Mouse (Mus musculus): ENCODE measurements around the gene Gm13889. TPM values are rescaled to one million over a fixed set of nuclear protein-coding genes. Genes with fewer than 3 reads are reported as not detected.

The Gm13889 gene
- total RNA-seq, 2 experiments from 2014 or later, result 42.4 to 63.0 TPM

DNA sequence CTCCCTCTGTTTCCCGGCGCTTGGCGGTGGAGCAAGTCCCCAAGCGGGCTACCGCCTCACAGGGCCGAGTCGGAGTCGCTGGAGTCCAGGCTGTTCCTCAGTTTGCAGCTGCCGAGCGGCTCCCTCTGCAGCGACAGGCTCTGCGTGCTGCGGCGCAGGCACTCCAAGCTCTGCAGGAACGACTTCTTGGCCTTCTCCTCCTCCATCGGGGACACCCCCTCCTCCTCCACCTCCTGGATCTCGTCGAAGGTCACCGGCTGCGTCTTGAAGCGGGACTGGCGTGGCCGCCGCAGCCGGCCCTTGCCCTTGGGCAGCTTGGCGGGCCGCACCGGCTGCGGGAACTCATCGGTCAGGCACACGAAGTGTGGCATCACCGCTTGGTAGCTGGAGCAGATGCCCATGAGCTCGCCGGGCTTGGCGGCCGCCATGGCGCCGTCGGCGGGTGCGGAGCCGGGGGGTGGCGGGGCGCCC is 635 bp downstream of the Gm13889 start:
- DNase-seq (ENCODE audit: extremely low spot score in 1 of 2, low spot score in 2 of 2), result peak; percentile 56 to 67
- intact Hi-C loops (cut with DNase I), result loop anchor here (2.0 kb wide), 2 partner anchors 42 to 84 kb away; no protein-coding TSS in a partner anchor
- H3K4me3 ChIP-seq, result peak overlapping the region; percentile 84
- H3K27ac ChIP-seq, result peak overlapping the region; percentile 93
- no peak for TF ChIP-seq CTCF (IDR thresholded peaks at IDR 0.05)

- intact Hi-C loops (cut with DNase I), result loop anchor here (2.0 kb wide), 3 partner anchors 27 to 83 kb away; no protein-coding TSS in a partner anchor
- no peak for TF ChIP-seq CTCF (IDR thresholded peaks at IDR 0.05)
- Histone ChIP-seq H3K27ac (peak overlapping the region; percentile 93), H3K4me3 (peak overlapping the region; percentile 84)
- no peak for DNase-seq (ENCODE audit: extremely low spot score in 1 of 2, low spot score in 2 of 2)
Observed at GRCm38 (mm10) chr2:93955886-93956285, 1.1 kb downstream of the Gm13889 start.

- Histone ChIP-seq H3K4me3 (peak overlapping the region; percentile 84), H3K27ac (peak overlapping the region; percentile 93)
- intact Hi-C loops (cut with DNase I), result loop anchor here (2.0 kb wide), 1 partner anchor 26 kb away; no protein-coding TSS in a partner anchor
- DNase-seq (ENCODE audit: extremely low spot score in 1 of 2, low spot score in 2 of 2), result peak; percentile 49 to 53
- TF ChIP-seq CTCF (IDR thresholded peaks at IDR 0.05), result no peak
Observed at GRCm38 (mm10) chr2:93954781-93955578, 2.0 kb downstream of the Gm13889 start.

GRCm38 (mm10) chr2:93953726-93954125 is 3.3 kb downstream of the Gm13889 start:
- H3K4me3 ChIP-seq, result no peak overlapping the region
- DNase-seq (ENCODE audit: extremely low spot score in 1 of 2, low spot score in 2 of 2), result no peak
- TF ChIP-seq CTCF (IDR thresholded peaks at IDR 0.05), result no peak
- peak overlapping the region; percentile 44; the same call in 1 of the 2 replicates for H3K27ac ChIP-seq
- intact Hi-C loops (cut with DNase I), result loop anchor here (2.0 kb wide), 1 partner anchor 25 kb away; no protein-coding TSS in a partner anchor

GRCm38 (mm10) chr2:93946976-93947375 is 10.0 kb downstream of the Gm13889 start:
- DNase-seq (ENCODE audit: extremely low spot score in 1 of 2, low spot score in 2 of 2), result no peak
- H3K4me3 ChIP-seq, result no peak overlapping the region
- TF ChIP-seq CTCF (IDR thresholded peaks at IDR 0.05), result no peak; the same call in 1 of the 2 replicates
- intact Hi-C loops (cut with DNase I), result no loop called here
- no peak overlapping the region for H3K27ac ChIP-seq

DNA sequence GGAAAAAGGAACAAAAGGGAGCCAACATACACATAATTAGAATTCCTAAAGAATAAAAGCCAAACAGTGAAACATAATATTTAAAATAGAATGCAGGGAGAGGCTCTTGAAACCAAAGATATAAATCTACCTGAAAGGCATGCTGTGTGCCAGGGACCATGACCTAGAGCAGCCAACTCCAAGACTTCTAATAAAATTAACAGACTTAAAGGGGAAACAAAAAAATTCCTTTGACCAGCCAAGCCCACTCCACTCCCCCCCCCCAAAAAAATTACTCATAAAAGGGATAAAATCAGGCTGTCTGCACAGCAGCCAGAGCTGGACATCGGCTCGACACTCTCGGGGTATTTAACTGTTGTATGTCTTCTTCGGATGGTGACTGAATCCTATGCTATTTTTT is 12.1 kb downstream of the Gm13889 start:
- intact Hi-C loops (cut with DNase I), result no loop called here
- TF ChIP-seq CTCF (IDR thresholded peaks at IDR 0.05), result no peak
- no peak for DNase-seq (ENCODE audit: extremely low spot score in 1 of 2, low spot score in 2 of 2)
- no peak overlapping the region for H3K4me3 ChIP-seq
- H3K27ac ChIP-seq, result no peak overlapping the region

GRCm38 (mm10) chr2:93944099-93944498 is 12.9 kb downstream of the Gm13889 start:
- peak; percentile 30 for TF ChIP-seq CTCF (IDR thresholded peaks at IDR 0.05)
- intact Hi-C loops (cut with DNase I), result no loop called here
- no peak overlapping the region for H3K27ac ChIP-seq
- no peak overlapping the region for H3K4me3 ChIP-seq
- no peak for DNase-seq (ENCODE audit: extremely low spot score in 1 of 2, low spot score in 2 of 2)

- Histone ChIP-seq H3K27ac (no peak overlapping the region; the same call in 1 of the 2 replicates), H3K4me3 (no peak overlapping the region)
- TF ChIP-seq CTCF (IDR thresholded peaks at IDR 0.05), result no peak
- DNase-seq (ENCODE audit: extremely low spot score in 1 of 2, low spot score in 2 of 2), result no peak
- intact Hi-C loops (cut with DNase I), result no loop called here
Observed at GRCm38 (mm10) chr2:93941670-93942069, 15.3 kb downstream of the Gm13889 start.

GRCm38 (mm10) chr2:93938534-93938933 is 18.5 kb downstream of the Gm13889 start:
- intact Hi-C loops (cut with DNase I), result no loop called here
- Histone ChIP-seq H3K4me3 (no peak overlapping the region), H3K27ac (no peak overlapping the region)
- DNase-seq (ENCODE audit: extremely low spot score in 1 of 2, low spot score in 2 of 2), result no peak
- TF ChIP-seq CTCF (IDR thresholded peaks at IDR 0.05), result no peak

GRCm38 (mm10) chr2:93928866-93929265 is 28.1 kb downstream of the Gm13889 start:
- Histone ChIP-seq H3K27ac (no peak overlapping the region), H3K4me3 (no peak overlapping the region)
- no peak for DNase-seq (ENCODE audit: extremely low spot score in 1 of 2, low spot score in 2 of 2)
- no peak for TF ChIP-seq CTCF (IDR thresholded peaks at IDR 0.05)
- intact Hi-C loops (cut with DNase I), result loop anchor here (2.0 kb wide), 1 partner anchor 26 kb away; no protein-coding TSS in a partner anchor

DNA sequence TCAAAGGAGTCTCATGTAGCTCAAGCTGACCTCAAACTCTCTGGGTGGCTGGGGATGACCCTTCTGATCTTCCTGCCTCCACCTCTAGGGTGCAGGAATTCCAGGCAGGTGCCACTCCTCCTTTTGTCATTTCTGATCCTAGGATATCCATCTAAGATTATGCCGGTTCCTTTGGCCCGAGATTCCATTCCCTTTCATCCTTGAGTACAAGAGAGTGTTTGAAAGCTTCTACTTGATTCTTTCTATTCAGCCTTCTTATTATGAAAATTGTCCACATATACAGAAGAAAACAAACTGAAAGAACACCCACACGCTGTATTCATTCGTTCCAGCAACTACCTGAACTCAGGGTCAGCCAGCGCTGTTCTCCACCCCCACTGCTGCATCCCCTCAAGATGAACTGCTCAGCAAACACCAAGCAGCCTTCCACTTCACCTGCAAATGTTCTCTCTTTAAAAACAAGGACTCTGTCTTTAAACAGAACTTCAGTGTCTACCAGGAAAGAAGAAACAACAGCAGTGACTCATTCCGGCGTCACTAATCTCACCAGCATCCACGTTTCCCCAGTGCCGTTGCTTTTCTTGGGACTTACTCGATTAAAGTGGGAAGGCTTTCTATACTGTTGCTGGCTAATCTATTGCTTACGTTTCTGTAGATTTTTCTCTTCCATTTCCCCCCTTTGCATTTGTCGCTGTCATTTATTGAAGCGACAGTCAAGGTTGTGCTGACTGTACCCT is 29.1 kb downstream of the Gm13889 start:
- no peak overlapping the region for H3K27ac ChIP-seq
- no peak for DNase-seq (ENCODE audit: extremely low spot score in 1 of 2, low spot score in 2 of 2)
- TF ChIP-seq CTCF (IDR thresholded peaks at IDR 0.05), result no peak
- intact Hi-C loops (cut with DNase I), result loop anchor here (2.0 kb wide), 1 partner anchor 27 kb away; no protein-coding TSS in a partner anchor
- H3K4me3 ChIP-seq, result no peak overlapping the region

GRCm38 (mm10) chr2:93926141-93926540 is 30.9 kb downstream of the Gm13889 start:
- no peak for TF ChIP-seq CTCF (IDR thresholded peaks at IDR 0.05)
- DNase-seq (ENCODE audit: extremely low spot score in 1 of 2, low spot score in 2 of 2), result no peak
- intact Hi-C loops (cut with DNase I), result no loop called here

More at GRCm38 (mm10) chr2:93926141-93926540, 30.9 kb downstream of the Gm13889 start:
- H3K27ac ChIP-seq, result no peak overlapping the region
- no peak overlapping the region for H3K4me3 ChIP-seq

Measured in left cerebral cortex, adult 2 months (tissue).